Mouse (Mus musculus): ENCODE results near the gene Vmn1r233. TPM values are rescaled to one million over a fixed set of nuclear protein-coding genes. Genes with fewer than 3 reads are reported as not detected.
A peak's percentile ranks its signal among the peaks of the same experiment; 100 is the strongest.

The Vmn1r233 gene
- not detected in 2 replicates for polyA plus RNA-seq (2015; fragmentation: Nextera tagmentation; extraction: Ambion mirVana)

- no peaks in the 10 kb centered on the region for H3K4me1 ChIP-seq
- no peak within 1 kb of the TSS for H3K27ac ChIP-seq
- H3K9me3 ChIP-seq, result no peaks in the 10 kb centered on the region
- no peaks in the 10 kb centered on the region for H3K27me3 ChIP-seq (replicated peaks)
- no peak within 1 kb of the TSS for H3K9ac ChIP-seq
- H3K4me3 ChIP-seq, result no peak within 1 kb of the TSS
- no peaks in the 10 kb centered on the region for H3K36me3 ChIP-seq (replicated peaks)
- no peak within 1 kb of the TSS for H3K4me2 ChIP-seq
- no peak for ATAC-seq (replicated peaks)
These were observed at the start of gene Vmn1r233 for GRCm38 (mm10) chr17:20996364-20996763. Vmn1r233 (minus strand) TSS chr17:20996464.

- Histone ChIP-seq H3K4me1 (no peaks in the 10 kb centered on the region), H3K4me2 (no peak overlapping the region), H3K36me3 (replicated peaks) (peaks cover 41% of the 10 kb centered on the region), H3K27ac (no peak overlapping the region), H3K9ac (no peak overlapping the region), H3K4me3 (no peak overlapping the region), H3K9me3 (no peaks in the 10 kb centered on the region), H3K27me3 (replicated peaks) (no peaks in the 10 kb centered on the region)
- no peak for ATAC-seq (replicated peaks)
- WGBS, result 97% methylated on average over 1 of the region's 1 CpGs
These were observed 22.3 kb upstream of the Vmn1r233 start for GRCm38 (mm10) chr17:21018410-21019080.

GRCm38 (mm10) chr17:21009726-21010125 is 13.5 kb upstream of the Vmn1r233 start:
- Histone ChIP-seq H3K4me2 (peak overlapping the region; percentile 72), H3K4me1 (peaks cover 22% of the 10 kb centered on the region), H3K36me3 (replicated peaks) (peaks cover 13% of the 10 kb centered on the region), H3K4me3 (peak overlapping the region; percentile 78), H3K27me3 (replicated peaks) (0 out of 2 replicates have a peak, but pooled peaks cover 2% of the 10 kb centered on the region), H3K27ac (peak overlapping the region; percentile 89; the same call in 1 of the 2 replicates), H3K9ac (peak overlapping the region; percentile 80), H3K9me3 (no peaks in the 10 kb centered on the region)
- ATAC-seq (replicated peaks), result no peak
- 31% methylated on average over 1 of the region's 1 CpGs for WGBS

- Histone ChIP-seq H3K27ac (peak within 1 kb of the TSS; percentile 89), H3K27me3 (replicated peaks) (peaks cover 6% of the 10 kb centered on the region; the same call in 1 of the 2 replicates), H3K36me3 (replicated peaks) (peaks cover 13% of the 10 kb centered on the region), H3K9ac (peak within 1 kb of the TSS; percentile 80), H3K4me3 (peak within 1 kb of the TSS; percentile 78), H3K4me2 (peak within 1 kb of the TSS; percentile 72), H3K4me1 (peaks cover 22% of the 10 kb centered on the region), H3K9me3 (no peaks in the 10 kb centered on the region)
- peak; percentile 98 for ATAC-seq (replicated peaks)
- 5% methylated on average over 36 of the region's 36 CpGs for WGBS
These were observed 12.4 kb upstream of the Vmn1r233 start, which contains the start of gene Zfp160 for GRCm38 (mm10) chr17:21008382-21009331. Zfp160 (plus strand) TSS chr17:21008903.

GRCm38 (mm10) chr17:20993716-20994115 is 2.5 kb downstream of the Vmn1r233 start:
- Histone ChIP-seq H3K27me3 (replicated peaks) (no peaks in the 10 kb centered on the region), H3K27ac (no peak overlapping the region), H3K36me3 (replicated peaks) (no peaks in the 10 kb centered on the region), H3K4me3 (no peak overlapping the region), H3K4me1 (no peaks in the 10 kb centered on the region), H3K4me2 (no peak overlapping the region), H3K9ac (no peak overlapping the region), H3K9me3 (no peaks in the 10 kb centered on the region)
- WGBS, result 77% methylated on average over 2 of the region's 2 CpGs
- no peak for ATAC-seq (replicated peaks)

GRCm38 (mm10) chr17:20966681-20967080 is 29.6 kb downstream of the Vmn1r233 start:
- H3K27me3 ChIP-seq (replicated peaks), result no peaks in the 10 kb centered on the region
- no peak overlapping the region for H3K9ac ChIP-seq
- no peak for ATAC-seq (replicated peaks)
- no peaks in the 10 kb centered on the region for H3K4me1 ChIP-seq
- H3K9me3 ChIP-seq, result no peaks in the 10 kb centered on the region
- no peak overlapping the region for H3K4me3 ChIP-seq
- no peak overlapping the region for H3K4me2 ChIP-seq
- H3K36me3 ChIP-seq (replicated peaks), result peaks cover 72% of the 10 kb centered on the region
- H3K27ac ChIP-seq, result no peak overlapping the region

GRCm38 (mm10) chr17:20965421-20965820 is 30.8 kb downstream of the Vmn1r233 start:
- H3K9me3 ChIP-seq, result no peaks in the 10 kb centered on the region
- H3K4me2 ChIP-seq, result no peak overlapping the region
- no peaks in the 10 kb centered on the region for H3K4me1 ChIP-seq
- 93% methylated on average over 4 of the region's 4 CpGs for WGBS
- H3K4me3 ChIP-seq, result no peak overlapping the region
- 0 out of 2 replicates have a peak, but pooled peaks have one; percentile 11 for ATAC-seq (replicated peaks)
- H3K27me3 ChIP-seq (replicated peaks), result no peaks in the 10 kb centered on the region
- H3K27ac ChIP-seq, result no peak overlapping the region
- peaks cover 83% of the 10 kb centered on the region for H3K36me3 ChIP-seq (replicated peaks)
- no peak overlapping the region for H3K9ac ChIP-seq

GRCm38 (mm10) chr17:20960386-20960785 is 35.9 kb downstream of the Vmn1r233 start:
- H3K9me3 ChIP-seq, result no peaks in the 10 kb centered on the region
- no peak overlapping the region for H3K4me3 ChIP-seq
- 97% methylated on average over 5 of the region's 5 CpGs for WGBS
- no peak overlapping the region for H3K4me2 ChIP-seq
- H3K36me3 ChIP-seq (replicated peaks), result peaks cover 96% of the 10 kb centered on the region
- H3K9ac ChIP-seq, result no peak overlapping the region
- H3K27me3 ChIP-seq (replicated peaks), result no peaks in the 10 kb centered on the region
- no peak overlapping the region for H3K27ac ChIP-seq
- no peaks in the 10 kb centered on the region for H3K4me1 ChIP-seq
- no peak for ATAC-seq (replicated peaks)

GRCm38 (mm10) chr17:20946636-20947035 is 49.6 kb downstream of the Vmn1r233 start:
- H3K4me3 ChIP-seq, result peak overlapping the region; percentile 77
- H3K27me3 ChIP-seq (replicated peaks), result no peaks in the 10 kb centered on the region
- peak overlapping the region; percentile 93; the same call in 1 of the 2 replicates for H3K27ac ChIP-seq
- no peak for ATAC-seq (replicated peaks)
- no peaks in the 10 kb centered on the region for H3K36me3 ChIP-seq (replicated peaks)
- H3K9me3 ChIP-seq, result no peaks in the 10 kb centered on the region
- H3K9ac ChIP-seq, result peak overlapping the region; percentile 84
- peak overlapping the region; percentile 72 for H3K4me2 ChIP-seq
- peaks cover 44% of the 10 kb centered on the region for H3K4me1 ChIP-seq

- H3K4me2 ChIP-seq, result peak overlapping the region; percentile 72
- H3K36me3 ChIP-seq (replicated peaks), result no peaks in the 10 kb centered on the region
- H3K4me3 ChIP-seq, result peak overlapping the region; percentile 77
- no peaks in the 10 kb centered on the region for H3K9me3 ChIP-seq
- peak overlapping the region; percentile 84 for H3K9ac ChIP-seq
- H3K4me1 ChIP-seq, result peaks cover 44% of the 10 kb centered on the region
- WGBS, result 1% methylated on average over 13 of the region's 13 CpGs
- no peak for ATAC-seq (replicated peaks)
- H3K27ac ChIP-seq, result peak overlapping the region; percentile 93
- H3K27me3 ChIP-seq (replicated peaks), result no peaks in the 10 kb centered on the region
These were observed 50.2 kb downstream of the Vmn1r233 start for GRCm38 (mm10) chr17:20946026-20946565.

GRCm38 (mm10) chr17:20944985-20945891 is 51.0 kb downstream of the Vmn1r233 start, which contains the start of gene Ppp2r1a:
Ppp2r1a (plus strand) TSS chr17:20945311.
- peak within 1 kb of the TSS; percentile 84 for H3K9ac ChIP-seq
- H3K9me3 ChIP-seq, result no peaks in the 10 kb centered on the region
- peak within 1 kb of the TSS; percentile 93 for H3K27ac ChIP-seq
- no peaks in the 10 kb centered on the region for H3K36me3 ChIP-seq (replicated peaks)
- H3K4me2 ChIP-seq, result peak within 1 kb of the TSS; percentile 72
- peak within 1 kb of the TSS; percentile 77 for H3K4me3 ChIP-seq
- ATAC-seq (replicated peaks), result peak; percentile 98
- H3K27me3 ChIP-seq (replicated peaks), result no peaks in the 10 kb centered on the region
- under 1% methylated on average over 69 of the region's 69 CpGs for WGBS
- peaks cover 44% of the 10 kb centered on the region for H3K4me1 ChIP-seq

Measured in midbrain, embryonic 15.5 days (tissue).